Mouse (Mus musculus) heart, adult 9 months (tissue): ENCODE results near the gene Efna5.

Experiments used
- DNase-seq, 2 experiments: peaks; one replicate each; pipeline ENCODE4 v3.0.0; 2022; ENCODE audit warnings: low spot score in 2 of 2

Gene Efna5

GRCm38 (mm10) chr17:62748803-62749619 is 132.1 kb downstream of the Efna5 start:
- no peak for DNase-seq

- no peak for DNase-seq
These were observed 133.7 kb downstream of the Efna5 start for GRCm38 (mm10) chr17:62747381-62747780.

- DNase-seq, result no peak
These were observed 134.3 kb downstream of the Efna5 start for GRCm38 (mm10) chr17:62746827-62747226.

- DNase-seq, result no peak
These were observed 135.8 kb downstream of the Efna5 start for GRCm38 (mm10) chr17:62745286-62745685.

DNA sequence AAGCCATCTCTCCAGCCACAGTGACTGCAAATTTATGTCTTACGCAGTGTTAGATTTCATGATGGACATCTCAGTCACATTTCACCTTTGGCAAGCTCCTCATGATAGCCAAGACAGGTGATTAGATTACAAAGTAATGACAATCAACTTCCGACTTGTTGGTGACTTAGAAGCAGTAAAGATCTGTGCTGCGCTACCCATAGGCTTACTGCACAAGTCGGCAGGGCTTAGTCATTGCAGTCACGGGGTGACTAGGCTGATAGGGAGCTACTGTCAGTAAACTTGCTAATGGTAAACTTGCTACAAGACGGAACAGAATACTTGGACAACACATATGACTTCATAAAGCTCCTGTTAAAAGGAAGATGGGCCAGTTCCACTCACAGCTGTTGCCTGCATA is 136.9 kb downstream of the Efna5 start:
- DNase-seq, result no peak

DNA sequence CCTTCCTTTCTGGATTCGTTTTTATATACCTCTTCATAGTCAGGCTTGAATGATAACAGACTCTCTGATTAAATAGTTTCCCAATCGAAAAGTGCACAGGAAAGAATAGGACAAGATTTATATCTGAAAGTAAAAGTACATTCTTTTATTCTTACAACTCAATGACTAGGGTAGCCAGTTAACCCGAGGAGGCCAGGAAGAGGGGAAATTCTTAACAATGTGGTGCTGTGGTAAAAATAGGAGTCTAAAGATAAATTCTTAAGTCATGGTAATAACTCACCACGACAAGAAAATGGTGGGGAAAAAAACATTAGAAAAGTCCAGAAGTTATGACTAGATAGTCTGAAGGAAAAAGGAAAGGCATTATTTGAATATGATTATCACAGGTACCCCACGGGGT is 139.4 kb downstream of the Efna5 start:
- no peak for DNase-seq

DNA sequence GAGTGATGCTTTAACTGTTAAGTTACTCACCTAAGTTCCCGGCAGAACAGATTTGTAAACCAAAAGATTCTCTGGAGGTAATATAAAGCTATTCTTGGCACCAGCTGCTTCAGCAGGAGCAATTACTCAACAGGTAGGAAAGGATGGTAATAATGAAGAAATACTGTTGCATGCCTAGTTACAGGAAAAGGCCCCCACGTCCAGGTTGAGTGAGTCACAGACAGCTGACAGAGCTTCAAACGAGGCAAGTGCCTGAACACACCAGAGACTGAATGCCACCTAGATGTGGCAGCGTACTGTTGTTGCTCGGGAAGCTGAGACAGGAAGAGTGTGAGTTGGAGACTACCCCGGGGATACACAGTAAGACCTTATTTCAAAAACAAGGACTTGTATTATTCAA is 140.1 kb downstream of the Efna5 start:
- no peak for DNase-seq

DNA sequence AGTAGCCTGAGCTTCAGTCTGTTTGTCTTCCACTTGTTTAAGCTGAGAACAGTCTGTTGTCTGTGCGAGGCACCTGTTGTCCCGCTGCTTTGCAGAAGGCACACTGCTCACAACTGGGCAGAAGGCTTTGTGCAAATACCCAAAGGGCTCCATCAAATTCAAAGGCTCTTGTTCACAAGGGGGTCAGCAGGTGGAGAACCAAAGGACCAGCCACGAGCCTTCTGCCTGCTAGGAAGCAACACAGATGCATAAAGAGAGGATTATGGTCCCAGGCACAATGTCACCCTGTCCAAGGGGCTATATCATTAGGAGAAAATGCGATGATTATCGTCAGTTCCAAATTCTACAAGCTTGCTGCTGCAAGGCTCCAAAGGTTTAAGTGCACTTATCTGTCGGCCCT is 141.1 kb downstream of the Efna5 start:
- no peak for DNase-seq

- DNase-seq, result no peak
These were observed 143.7 kb downstream of the Efna5 start for GRCm38 (mm10) chr17:62737404-62737803.

DNA sequence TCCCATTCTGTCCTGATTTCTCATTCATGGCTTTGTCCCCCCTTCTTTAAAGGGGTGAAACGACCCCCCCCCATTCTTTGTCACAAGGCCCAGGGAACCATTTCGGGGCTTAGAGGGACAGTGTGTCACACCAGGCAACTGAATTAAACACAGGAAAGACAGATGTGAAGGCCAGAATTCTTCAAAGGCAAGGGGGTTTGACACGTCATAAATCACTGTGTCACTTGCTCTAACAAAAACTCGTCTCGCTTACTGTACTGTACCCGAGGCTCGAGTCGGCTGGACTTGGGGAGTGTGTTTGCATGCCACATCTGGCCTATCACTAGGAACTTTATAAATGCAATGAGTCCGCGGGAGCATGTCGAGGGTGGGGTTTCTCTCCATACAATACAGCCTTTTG is 145.2 kb downstream of the Efna5 start:
- DNase-seq, result no peak

DNA sequence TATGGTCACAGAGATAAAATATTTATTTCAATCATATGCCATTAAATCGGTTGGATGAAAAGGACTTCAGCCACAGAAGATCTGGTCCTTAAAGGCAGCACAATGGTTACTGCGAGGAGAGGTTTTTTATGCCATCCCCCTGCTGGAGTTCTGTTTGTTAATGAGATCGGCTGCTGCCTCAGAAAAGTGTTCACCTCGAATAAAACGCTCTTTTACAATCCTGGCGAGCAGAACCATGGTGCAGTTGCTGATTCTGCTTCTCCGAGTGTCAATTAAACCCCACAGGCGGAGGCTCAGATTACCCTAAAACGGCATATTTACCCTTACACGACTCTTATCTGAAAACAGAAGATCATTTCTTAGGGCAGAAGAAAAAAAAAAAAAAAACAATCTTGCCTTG is 146.2 kb downstream of the Efna5 start:
- no peak for DNase-seq

GRCm38 (mm10) chr17:62734067-62734466 is 147.1 kb downstream of the Efna5 start:
- no peak for DNase-seq

- DNase-seq, result no peak
These were observed 151.2 kb downstream of the Efna5 start for GRCm38 (mm10) chr17:62729754-62730470.

DNA sequence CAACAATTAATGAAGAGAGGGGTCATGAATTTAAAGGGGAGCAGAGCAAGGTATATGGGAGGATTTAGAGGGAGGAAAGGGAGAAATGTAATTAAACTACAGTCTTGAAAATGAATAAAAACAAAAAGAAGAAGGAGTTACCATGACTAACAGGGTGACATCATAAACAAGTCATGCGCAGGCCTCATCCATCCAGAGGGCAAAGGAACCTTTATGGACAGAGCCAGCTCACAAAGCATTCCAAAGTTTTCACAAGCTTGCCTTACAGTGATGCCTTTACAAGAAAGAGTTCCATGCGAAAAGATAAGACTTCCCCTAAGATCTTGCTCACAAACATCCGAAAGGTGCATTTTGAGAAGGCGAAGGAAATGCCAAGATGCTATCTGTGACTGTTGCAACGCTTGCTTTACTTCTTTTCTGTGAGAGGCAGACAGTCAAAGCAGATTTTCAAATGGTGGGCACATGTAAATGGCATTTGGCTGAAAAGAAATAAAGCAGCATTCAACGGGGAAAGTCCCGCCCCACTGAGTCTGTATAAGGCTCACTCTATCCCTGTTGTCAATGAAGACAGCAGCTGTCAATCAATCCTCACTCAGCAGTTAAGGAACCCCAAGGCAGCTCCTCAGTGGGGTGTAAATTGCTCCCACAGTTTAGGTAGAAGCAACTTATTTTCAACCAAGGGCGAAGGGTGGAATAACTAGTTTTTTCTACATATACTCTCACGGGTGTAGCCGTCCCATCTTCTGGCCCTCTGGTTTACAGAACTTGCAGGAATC is 152.8 kb downstream of the Efna5 start:
- no peak for DNase-seq

DNA sequence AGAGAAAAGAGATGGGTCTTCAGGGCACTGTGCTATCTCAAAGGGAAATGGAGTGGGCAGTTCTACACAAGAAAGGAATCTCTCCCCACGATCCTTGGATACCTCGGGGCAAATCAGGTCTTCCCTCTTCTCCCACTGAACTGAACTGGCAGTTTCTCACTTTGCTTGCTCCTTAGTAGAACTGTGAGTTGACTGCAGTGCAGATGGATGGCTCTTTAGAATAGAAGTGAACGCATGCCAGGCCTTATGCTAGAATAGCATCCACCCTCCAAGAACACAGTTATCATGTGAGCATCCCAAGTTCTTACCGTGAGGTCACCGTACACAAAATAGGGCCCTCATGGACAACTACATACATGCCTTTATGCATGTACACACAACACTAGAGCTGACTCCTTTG is 155.0 kb downstream of the Efna5 start:
- DNase-seq, result no peak

- peak in 1 of 2 experiments; percentile 25 for DNase-seq
These were observed 158.2 kb downstream of the Efna5 start for GRCm38 (mm10) chr17:62722962-62723361.

DNA sequence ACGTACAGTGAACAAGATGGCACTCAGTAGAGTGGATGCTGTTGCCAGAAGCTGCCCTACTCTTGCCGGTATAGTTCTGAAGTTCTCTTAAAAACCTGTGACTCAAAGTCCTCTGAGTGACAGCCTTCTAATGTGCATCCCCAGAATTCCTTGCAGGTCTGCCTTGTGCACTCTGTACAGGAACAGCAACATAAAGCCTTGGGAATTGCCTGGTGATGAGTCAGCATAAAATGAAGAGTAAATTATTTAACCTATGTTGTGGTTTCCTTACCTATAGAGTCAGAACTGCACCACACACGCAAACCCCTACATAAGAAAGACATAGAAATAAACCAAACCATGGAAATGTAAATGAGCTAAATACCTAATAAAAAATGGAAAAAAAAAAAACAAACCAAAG is 159.5 kb downstream of the Efna5 start:
- DNase-seq, result no peak

DNA sequence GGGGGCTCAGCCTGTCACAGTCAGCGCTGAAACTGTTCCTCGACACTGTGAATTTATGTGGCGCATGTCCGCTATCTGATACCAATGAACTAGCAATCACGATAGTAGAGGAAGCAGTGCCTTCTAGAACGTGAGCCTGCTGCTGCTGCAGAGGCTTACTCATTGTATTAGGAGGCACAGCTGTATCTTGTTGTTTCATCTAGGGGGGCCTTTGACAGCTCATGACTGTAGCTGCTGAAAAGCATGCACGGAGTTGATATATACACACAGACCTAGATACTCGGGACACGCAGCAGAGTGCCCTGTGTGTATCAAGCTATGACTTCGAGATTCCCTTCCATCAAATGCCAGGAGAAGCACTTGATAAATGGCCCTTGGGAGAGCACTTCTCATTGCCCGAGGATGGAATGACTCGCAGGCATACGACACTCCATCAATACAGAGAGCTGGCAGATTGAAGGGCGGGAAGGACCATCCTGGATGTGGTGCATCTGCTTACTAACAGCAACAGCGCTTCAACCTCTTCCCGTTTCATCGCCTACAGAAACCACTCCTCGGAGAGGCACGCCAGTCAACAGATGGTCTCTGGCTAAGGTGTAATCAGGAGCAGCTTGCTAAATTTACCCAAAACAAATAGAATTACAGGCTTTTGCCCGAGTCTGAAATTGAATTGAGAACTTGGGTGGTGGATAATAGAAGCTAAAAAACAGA is 160.2 kb downstream of the Efna5 start:
- DNase-seq, result no peak

- DNase-seq, result no peak
These were observed 163.5 kb downstream of the Efna5 start for GRCm38 (mm10) chr17:62717426-62718131.

GRCm38 (mm10) chr17:62713455-62713854 is 167.7 kb downstream of the Efna5 start:
- no peak for DNase-seq

- no peak for DNase-seq
These were observed 174.7 kb downstream of the Efna5 start for GRCm38 (mm10) chr17:62706418-62706817.
